Comparison of ENCODE assay signal across 22 mouse cellular contexts in the genomic region with DNA sequence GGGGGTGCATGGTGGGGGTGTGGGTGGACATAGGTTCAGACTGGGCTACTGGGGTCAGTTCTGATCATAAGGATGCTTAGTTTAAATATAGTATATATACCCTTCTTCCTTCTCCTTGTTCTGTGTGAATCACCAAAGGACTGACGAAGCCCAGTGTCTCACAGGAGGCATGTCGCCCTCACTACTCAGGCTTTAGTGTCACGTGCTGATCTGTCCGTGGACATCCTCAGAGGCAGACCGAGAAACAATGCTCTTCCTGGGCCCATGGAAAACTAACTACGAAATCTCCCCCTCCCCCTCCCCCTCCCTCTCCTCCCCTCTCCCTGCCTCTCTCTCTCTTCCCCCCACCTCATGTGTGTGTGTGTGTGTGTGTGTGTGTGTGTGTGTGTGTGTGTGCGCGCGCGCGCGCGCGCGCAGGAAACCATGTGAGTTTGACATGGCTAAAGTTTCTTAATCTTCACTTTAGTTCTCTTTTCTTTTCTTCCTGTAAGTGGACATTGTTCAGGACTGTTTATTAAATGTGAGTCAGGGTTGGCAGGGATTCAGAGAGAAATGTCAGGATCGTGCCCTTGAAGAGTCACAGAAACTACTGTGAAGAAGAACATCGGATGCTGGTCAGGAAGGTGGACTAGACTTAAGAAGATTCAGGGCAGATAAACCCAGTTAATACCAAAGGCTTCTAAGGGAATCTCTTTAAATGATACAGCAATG. TPM values are rescaled to one million over a fixed set of nuclear protein-coding genes. Genes with fewer than 3 reads are reported as not detected.
DNase-seq lines count a peak whose midpoint lies in the region; TF ChIP-seq lines count a peak whose summit lies in the region.
"Had no signal": no experiment of that assay in that cellular context is flagged by ENCODE, and none has a peak within 500 bp of the region (broad histone marks: within the 10 kb centered on the region; RNA-seq: fewer than 3 reads in every experiment).

No protein-coding gene starts in this region.

- intact Hi-C loops in left cerebral cortex, adult 2 months (cut with DNase I) = no loop called here

- no peak overlapping the region for H3K4me3 ChIP-seq in layer of hippocampus, adult 2 months
- H3K4me3 ChIP-seq in left cerebral cortex, adult 2 months = no peak overlapping the region
- H3K4me3 ChIP-seq: embryonic facial prominence, embryonic 15.5 days; kidney, embryonic 15.5 days had no signal

- peak; percentile 16 for DNase-seq in kidney, postnatal 14 days
- no peak for DNase-seq in kidney, postnatal 10 days
- peak; percentile 78 for DNase-seq in MN1 (ENCODE audit: low spot score)
- DNase-seq in adrenal gland, adult 2 months = peak; percentile 78
- DNase-seq in lung, postnatal 10 days = peak; percentile 46
- no peak for DNase-seq in layer of hippocampus, adult 2 months (ENCODE audit: low spot score in 2 of 2)
- no peak for DNase-seq in left cerebral cortex, adult 2 months (ENCODE audit: extremely low spot score in 1 of 2, low spot score in 2 of 2)
- DNase-seq: cerebellum, adult 9-10 months; heart, adult 18-20 months; liver had no signal

- TF ChIP-seq CTCF in layer of hippocampus, adult 2 months (conservative IDR thresholded peaks at IDR 0.05) = no peak
- TF ChIP-seq CTCF in left cerebral cortex, adult 2 months (IDR thresholded peaks at IDR 0.05) = no peak

- no peak overlapping the region for H3K27ac ChIP-seq in layer of hippocampus, adult 2 months
- no peak overlapping the region for H3K27ac ChIP-seq in left cerebral cortex, adult 2 months
- H3K27ac ChIP-seq: embryonic facial prominence, embryonic 15.5 days; hindbrain, embryonic 14.5 days; kidney, embryonic 15.5 days had no signal

RNA-seq across cellular contexts. Expression of gene 1700024P04Rik, which starts 22.2 kb away (rescaled TPM):
- total RNA-seq in adrenal gland, adult 2 months (2021) = not detected
- polyA plus RNA-seq in adrenal gland, adult 2 months (2012; rRNA removed) = not detected in 2 replicates
- total RNA-seq in layer of hippocampus, adult 2 months (2021) = not detected
- total RNA-seq in left cerebral cortex, adult 2 months (2021) = not detected
- total RNA-seq: gastrocnemius, adult 18-20 months; heart, adult 18-20 months; layer of hippocampus, postnatal 10 days; left cerebral cortex, postnatal 25 days; MEL; midbrain, postnatal 0 days had no signal
- polyA plus RNA-seq: CD4-positive, CD25-positive, alpha-beta regulatory T cell, adult 4 months; embryonic facial prominence, embryonic 15.5 days; forebrain, embryonic 14.5 days; heart, postnatal 0 days; hindbrain, embryonic 14.5 days; kidney, embryonic 15.5 days; midbrain, postnatal 0 days; neural tube, embryonic 11.5 days had no signal

Comparison
In these comparisons a context has a peak if more than half of its experiments do, and no peak if none do; other contexts are left out.
1. DNase-seq: peak in kidney, postnatal 14 days (single experiment), MN1 (single experiment), adrenal gland, adult 2 months (single experiment) and lung, postnatal 10 days (single experiment); none in kidney, postnatal 10 days (single experiment), layer of hippocampus, adult 2 months (0 of 2) and left cerebral cortex, adult 2 months (0 of 2).